Mouse (Mus musculus): ENCODE measurements around the gene Gpx5. TPM values are rescaled to one million over a fixed set of nuclear protein-coding genes. Genes with fewer than 3 reads are reported as not detected.

Gene Gpx5
- total RNA-seq, 2 experiments from 2014 or later: not detected

DNA sequence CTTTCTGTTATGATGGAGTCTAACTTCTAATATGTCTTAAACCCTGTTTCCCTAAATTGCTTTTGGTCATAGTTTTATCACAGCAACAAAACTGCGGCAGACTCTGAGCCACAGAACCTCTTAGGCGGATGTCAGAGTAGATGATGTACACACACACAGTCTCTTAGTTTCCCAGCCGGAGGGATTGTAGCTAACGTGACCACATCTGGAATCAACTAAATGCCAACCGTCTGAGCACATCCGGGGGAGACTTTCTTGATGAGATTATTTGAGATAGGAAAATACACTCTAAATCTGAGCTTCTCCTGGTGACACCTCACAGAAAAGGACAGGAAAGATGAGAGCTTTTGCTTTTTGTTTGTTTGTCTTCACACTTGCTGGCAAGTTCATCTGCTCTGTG is 55.4 kb downstream of the Gpx5 start:
- ATAC-seq (replicated peaks; ENCODE audit: low FRiP score, low TSS enrichment, poor library complexity, severe bottlenecking): no peak

DNA sequence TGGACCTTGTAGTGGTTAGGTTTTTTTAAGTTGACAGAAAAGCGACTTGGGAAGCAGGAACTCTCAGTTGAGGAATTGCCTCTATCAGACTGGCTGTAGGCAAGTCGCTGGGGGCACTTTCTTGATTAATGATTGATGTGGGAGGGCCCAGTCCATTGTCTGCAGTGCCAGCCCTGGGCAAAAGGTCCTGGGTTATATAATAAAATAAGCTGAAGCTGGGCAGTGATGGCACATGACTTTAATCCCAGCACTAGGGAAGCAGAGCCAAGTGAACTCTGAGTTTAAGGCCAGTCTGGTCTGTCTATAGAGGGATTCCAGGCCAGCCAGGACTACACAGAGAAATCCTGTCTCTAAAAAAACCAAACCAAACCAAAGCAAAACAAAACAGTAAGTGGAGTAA is 55.8 kb downstream of the Gpx5 start:
- ATAC-seq (replicated peaks; ENCODE audit: low FRiP score, low TSS enrichment, poor library complexity, severe bottlenecking): no peak

Other genes starting within 250 kb of the Gpx5 start
- not detected in 2 replicates for gene Olfr1370, start 217.8 kb downstream of the Gpx5 start, total RNA-seq (2014; fragmentation: Nextera tagmentation)
- not detected in 2 replicates for gene Olfr1370, start 217.8 kb downstream of the Gpx5 start, total RNA-seq (2017)
- not detected in 2 replicates for gene Olfr1369-ps1, start 181.2 kb downstream of the Gpx5 start, total RNA-seq (2014; fragmentation: Nextera tagmentation)
- gene Olfr1369-ps1, start 181.2 kb downstream of the Gpx5 start, total RNA-seq (2017): not detected in 2 replicates
- gene Olfr263, start 163.1 kb downstream of the Gpx5 start, total RNA-seq (2014; fragmentation: Nextera tagmentation): not detected in 2 replicates
- not detected in 2 replicates for gene Olfr263, start 163.1 kb downstream of the Gpx5 start, total RNA-seq (2017)
- gene Olfr1368, start 146.9 kb downstream of the Gpx5 start, total RNA-seq (2014; fragmentation: Nextera tagmentation): not detected in 2 replicates
- gene Olfr1368, start 146.9 kb downstream of the Gpx5 start, total RNA-seq (2017): not detected in 2 replicates
- gene Trim27, start 113.3 kb downstream of the Gpx5 start, total RNA-seq (2014; fragmentation: Nextera tagmentation): 97.9 and 102 TPM in 2 replicates
- 159 and 225 TPM in 2 replicates for gene Trim27, start 113.3 kb downstream of the Gpx5 start, total RNA-seq (2017)
- not detected in 2 replicates for gene Gpx6, start 19.4 kb upstream of the Gpx5 start, total RNA-seq (2014; fragmentation: Nextera tagmentation)
- gene Gpx6, start 19.4 kb upstream of the Gpx5 start, total RNA-seq (2017): not detected in 2 replicates
- gene Olfr1367, start 54.2 kb upstream of the Gpx5 start, total RNA-seq (2014; fragmentation: Nextera tagmentation): not detected in 2 replicates
- gene Olfr1367, start 54.2 kb upstream of the Gpx5 start, total RNA-seq (2017): not detected in 2 replicates
- 8.5 and 11.1 TPM in 2 replicates for gene Zscan12, start 70.1 kb upstream of the Gpx5 start, total RNA-seq (2014; fragmentation: Nextera tagmentation)
- 11.0 and 20.0 TPM in 2 replicates for gene Zscan12, start 70.1 kb upstream of the Gpx5 start, total RNA-seq (2017)
- gene Zkscan3, start 110.0 kb upstream of the Gpx5 start, total RNA-seq (2014; fragmentation: Nextera tagmentation): 45.1 and 49.1 TPM in 2 replicates
- gene Zkscan3, start 110.0 kb upstream of the Gpx5 start, total RNA-seq (2017): 28.8 and 32.3 TPM in 2 replicates
- 2.8 and 4.3 TPM in 2 replicates for gene Pgbd1, start 148.3 kb upstream of the Gpx5 start, total RNA-seq (2014; fragmentation: Nextera tagmentation)
- gene Pgbd1, start 148.3 kb upstream of the Gpx5 start, total RNA-seq (2017): 4.5 and 6.1 TPM in 2 replicates
- 11.1 and 23.8 TPM in 2 replicates for gene Zscan26, start 161.0 kb upstream of the Gpx5 start, total RNA-seq (2014; fragmentation: Nextera tagmentation)
- gene Zscan26, start 161.0 kb upstream of the Gpx5 start, total RNA-seq (2017): 16.8 and 21.2 TPM in 2 replicates
- not detected in 2 replicates for gene Nkapl, start 175.8 kb upstream of the Gpx5 start, total RNA-seq (2014; fragmentation: Nextera tagmentation)
- 1.1 TPM in 1 of 2 replicates, not detected in the other for gene Nkapl, start 175.8 kb upstream of the Gpx5 start, total RNA-seq (2017)
- not detected in 2 replicates for gene Zkscan4, start 186.2 kb upstream of the Gpx5 start, total RNA-seq (2014; fragmentation: Nextera tagmentation)
- not detected in 2 replicates for gene Zkscan4, start 186.2 kb upstream of the Gpx5 start, total RNA-seq (2017)
- gene Gm10065, start 186.7 kb upstream of the Gpx5 start, total RNA-seq (2014; fragmentation: Nextera tagmentation): not detected in 2 replicates
- not detected in 2 replicates for gene Gm10065, start 186.7 kb upstream of the Gpx5 start, total RNA-seq (2017)
- gene AK157302, start 202.5 kb upstream of the Gpx5 start, total RNA-seq (2014; fragmentation: Nextera tagmentation): 2.1 and 2.6 TPM in 2 replicates
- gene AK157302, start 202.5 kb upstream of the Gpx5 start, total RNA-seq (2017): 0.19 and 0.23 TPM in 2 replicates
- gene Gm11273, start 208.7 kb upstream of the Gpx5 start, total RNA-seq (2014; fragmentation: Nextera tagmentation): 3.7 and 8.4 TPM in 2 replicates
- gene Gm11273, start 208.7 kb upstream of the Gpx5 start, total RNA-seq (2017): 2.0 and 10.4 TPM in 2 replicates
- 14.6 and 23.6 TPM in 2 replicates for gene Zkscan8, start 238.4 kb upstream of the Gpx5 start, total RNA-seq (2014; fragmentation: Nextera tagmentation)
- gene Zkscan8, start 238.4 kb upstream of the Gpx5 start, total RNA-seq (2017): 12.3 and 15.4 TPM in 2 replicates